Mouse (Mus musculus) MEL (cell line): ENCODE data around the gene Ccl5. TPM values are rescaled to one million over a fixed set of nuclear protein-coding genes. Genes with fewer than 3 reads are reported as not detected.

Experiments used
- DNase-seq: peaks from one replicate; pipeline ENCODE4 v3.0.0; 2011; ENCODE audit warnings: low read depth, low spot score
- H3K27ac ChIP-seq: 2 replicates; pipeline ENCODE4 v1.5.1; 2012; ENCODE audit warnings: low read depth, mild to moderate bottlenecking, control low read depth, low read length, moderate library complexity; ENCODE audit not compliant: control insufficient read depth
- H3K27me3 ChIP-seq, 2 experiments: fragments of 150-350 bp in 1 of 2; sonication (generic) in 1 of 2; 2 replicates each; pipeline ENCODE4 v1.6.1; 2012; ENCODE audit warnings: low read length in 2 of 2, mild to moderate bottlenecking in 2 of 2, improper control_type of control experiment in 1 of 2, moderate library complexity in 1 of 2; ENCODE audit not compliant: insufficient read depth in 2 of 2, control insufficient read depth in 1 of 2
- H3K36me3 ChIP-seq, 2 experiments: 2 replicates each; pipeline ENCODE4 v1.6.1; 2012 to 2014; ENCODE audit warnings: low read length in 2 of 2, improper control_type of control experiment in 1 of 2, inconsistent platforms in 1 of 2, mild to moderate bottlenecking in 1 of 2; ENCODE audit not compliant: insufficient read depth in 2 of 2, control insufficient read depth in 1 of 2
- H3K4me1 ChIP-seq, 2 experiments: fragments of 150-350 bp in 1 of 2; sonication (generic) in 1 of 2; 2 replicates each; pipeline ENCODE4 v1.6.1; 2012; ENCODE audit warnings: low read length in 2 of 2, improper control_type of control experiment in 1 of 2, mild to moderate bottlenecking in 1 of 2; ENCODE audit not compliant: insufficient read depth in 2 of 2, control insufficient read depth in 1 of 2
- H3K4me3 ChIP-seq, 2 experiments: fragments of 150-350 bp in 1 of 2; sonication (generic) in 1 of 2; 2 replicates each; pipeline ENCODE4 v1.5.1; 2012; ENCODE audit warnings: low read depth in 2 of 2, low read length in 2 of 2, mild to moderate bottlenecking in 2 of 2, moderate library complexity in 2 of 2, control low read depth in 1 of 2, improper control_type of control experiment in 1 of 2; ENCODE audit not compliant: control insufficient read depth in 1 of 2, insufficient read depth in 1 of 2
- H3K79me2 ChIP-seq: 2 replicates; pipeline ENCODE4 v1.6.1; 2012; ENCODE audit warnings: mild to moderate bottlenecking, low read length, moderate library complexity; ENCODE audit not compliant: control insufficient read depth, poor library complexity, insufficient read depth
- H3K9ac ChIP-seq: 2 replicates; pipeline ENCODE4 v1.6.1; 2012; ENCODE audit warnings: low read depth, mild to moderate bottlenecking, control low read depth, low read length, moderate library complexity; ENCODE audit not compliant: control insufficient read depth, poor library complexity, severe bottlenecking
- H3K9me3 ChIP-seq: fragments of 150-350 bp; sonication (generic); replicated peaks from 2 replicates; pipeline ENCODE4 v1.6.1; 2012; ENCODE audit warnings: mild to moderate bottlenecking, low read length, improper control_type of control experiment, moderate library complexity; ENCODE audit not compliant: insufficient read depth
- BHLHE40 ChIP-seq: IDR thresholded peaks from 2 replicates; pipeline ENCODE4 v1.6.1; 2012; ENCODE audit warnings: low read depth, mild to moderate bottlenecking, inconsistent platforms, low read length, improper control_type of control experiment, borderline replicate concordance
- CHD2 ChIP-seq: IDR thresholded peaks from 2 replicates; pipeline ENCODE4 v1.6.1; 2011; ENCODE audit warnings: low read length, improper control_type of control experiment
- CTCF ChIP-seq, 3 experiments: IDR thresholded peaks in 2 of 3; conservative IDR thresholded peaks in 1 of 3; 2 replicates each; pipeline ENCODE4 v1.5.1; 2011 to 2012; ENCODE audit warnings: low read length in 3 of 3, low read depth in 2 of 3, mild to moderate bottlenecking in 2 of 3, improper control_type of control experiment in 1 of 3, inconsistent platforms in 1 of 3, mixed read lengths in 1 of 3, moderate library complexity in 1 of 3; ENCODE audit not compliant: control insufficient read depth in 1 of 3, insufficient read depth in 1 of 3, poor library complexity in 1 of 3, severe bottlenecking in 1 of 3
- E2F4 ChIP-seq: IDR thresholded peaks from 2 replicates; pipeline ENCODE4 v1.6.1; 2011; ENCODE audit warnings: low read depth, low read length, improper control_type of control experiment, borderline replicate concordance
- ELF1 ChIP-seq: IDR thresholded peaks from 2 replicates; pipeline ENCODE4 v1.6.1; 2014; ENCODE audit warnings: low read depth, mild to moderate bottlenecking, inconsistent platforms, low read length, improper control_type of control experiment, moderate library complexity
- EP300 ChIP-seq, 2 experiments: IDR thresholded peaks; 2 replicates each; pipeline ENCODE4 v1.6.1; 2011; ENCODE audit warnings: improper control_type of control experiment in 2 of 2, low read length in 2 of 2, low read depth in 1 of 2, mild to moderate bottlenecking in 1 of 2
- ETS1 ChIP-seq: IDR thresholded peaks from 2 replicates; pipeline ENCODE4 v1.6.1; 2012; ENCODE audit warnings: low read depth, mild to moderate bottlenecking, inconsistent platforms, low read length, improper control_type of control experiment, moderate library complexity
- GATA1 ChIP-seq: IDR thresholded peaks from 2 replicates; pipeline ENCODE4 v1.6.1; 2011; ENCODE audit warnings: low read depth, low read length, improper control_type of control experiment
- HCFC1 ChIP-seq: IDR thresholded peaks from 2 replicates; pipeline ENCODE4 v1.6.1; 2012; ENCODE audit warnings: low read depth, mild to moderate bottlenecking, inconsistent platforms, low read length, improper control_type of control experiment, moderate library complexity
- JUND ChIP-seq: IDR thresholded peaks from 2 replicates; pipeline ENCODE4 v1.6.1; 2011; ENCODE audit warnings: low read depth, mild to moderate bottlenecking, improper control_type of control experiment, low read length
- KAT2A ChIP-seq: conservative IDR thresholded peaks from 2 replicates; pipeline ENCODE4 v1.6.1; 2012; ENCODE audit warnings: low read depth, low read length, improper control_type of control experiment, inconsistent platforms
- MAFK ChIP-seq: IDR thresholded peaks from 2 replicates; pipeline ENCODE4 v1.6.1; 2011; ENCODE audit warnings: low read depth, mild to moderate bottlenecking, low read length, improper control_type of control experiment, borderline replicate concordance
- MAX ChIP-seq: IDR thresholded peaks from 2 replicates; pipeline ENCODE4 v1.6.1; 2011; ENCODE audit warnings: low read length, improper control_type of control experiment
- MAZ ChIP-seq: IDR thresholded peaks from 2 replicates; pipeline ENCODE4 v1.6.1; 2012; ENCODE audit warnings: low read depth, mild to moderate bottlenecking, inconsistent platforms, low read length, improper control_type of control experiment
- MYB ChIP-seq: IDR thresholded peaks from 2 replicates; pipeline ENCODE4 v1.6.1; 2011; ENCODE audit warnings: mild to moderate bottlenecking, low read depth, low read length, improper control_type of control experiment
- MYC ChIP-seq: IDR thresholded peaks from 2 replicates; pipeline ENCODE4 v1.6.1; 2011; ENCODE audit warnings: low read depth, mild to moderate bottlenecking, low read length, improper control_type of control experiment, moderate library complexity
- NELFE ChIP-seq: IDR thresholded peaks from 2 replicates; pipeline ENCODE4 v1.6.1; 2011; ENCODE audit warnings: low read depth, low read length, improper control_type of control experiment
- NRF1 ChIP-seq: IDR thresholded peaks from 2 replicates; pipeline ENCODE4 v1.6.1; 2014; ENCODE audit warnings: low read depth, mild to moderate bottlenecking, inconsistent platforms, low read length, improper control_type of control experiment, moderate library complexity; ENCODE audit not compliant: poor library complexity, insufficient read depth, severe bottlenecking
- POLR2A ChIP-seq, 2 experiments: IDR thresholded peaks; 2 replicates each; pipeline ENCODE4 v1.6.1; 2011 to 2012; ENCODE audit warnings: low read length in 2 of 2, mild to moderate bottlenecking in 2 of 2, control low read depth in 1 of 2, improper control_type of control experiment in 1 of 2, low read depth in 1 of 2, moderate library complexity in 1 of 2; ENCODE audit not compliant: control insufficient read depth in 1 of 2, insufficient read depth in 1 of 2, poor library complexity in 1 of 2
- POLR2AphosphoS2 ChIP-seq: IDR thresholded peaks from 2 replicates; pipeline ENCODE4 v1.6.1; 2011; ENCODE audit warnings: low read length, improper control_type of control experiment
- RAD21 ChIP-seq: IDR thresholded peaks from 2 replicates; pipeline ENCODE4 v1.6.1; 2011; ENCODE audit warnings: mild to moderate bottlenecking, low read depth, low read length, improper control_type of control experiment
- RCOR1 ChIP-seq: IDR thresholded peaks from 2 replicates; pipeline ENCODE4 v1.6.1; 2012; ENCODE audit warnings: low read depth, mild to moderate bottlenecking, inconsistent platforms, low read length, improper control_type of control experiment
- SIN3A ChIP-seq: IDR thresholded peaks from 2 replicates; pipeline ENCODE4 v1.6.1; 2012; ENCODE audit warnings: low read length, improper control_type of control experiment, inconsistent platforms
- SMC3 ChIP-seq: IDR thresholded peaks from 2 replicates; pipeline ENCODE4 v1.6.1; 2011; ENCODE audit warnings: low read depth, low read length, improper control_type of control experiment
- TBP ChIP-seq: IDR thresholded peaks from 2 replicates; pipeline ENCODE4 v1.8.0; 2011; ENCODE audit warnings: low read depth, low read length, improper control_type of control experiment
- TCF12 ChIP-seq: IDR thresholded peaks from 2 replicates; pipeline ENCODE4 v1.6.1; 2014; ENCODE audit warnings: low read depth, mild to moderate bottlenecking, inconsistent platforms, low read length, improper control_type of control experiment, moderate library complexity
- UBTF ChIP-seq: IDR thresholded peaks from 2 replicates; pipeline ENCODE4 v1.6.1; 2012; ENCODE audit warnings: low read depth, mild to moderate bottlenecking, inconsistent platforms, low read length, improper control_type of control experiment, moderate library complexity, borderline replicate concordance; ENCODE audit not compliant: insufficient read depth
- USF1 ChIP-seq: IDR thresholded peaks from 2 replicates; pipeline ENCODE4 v1.6.1; 2014; ENCODE audit warnings: low read depth, mild to moderate bottlenecking, inconsistent platforms, low read length, improper control_type of control experiment, moderate library complexity
- ZC3H11A ChIP-seq: IDR thresholded peaks from 2 replicates; pipeline ENCODE4 v1.6.1; 2012; ENCODE audit warnings: low read depth, mild to moderate bottlenecking, inconsistent platforms, low read length, improper control_type of control experiment
- ZKSCAN1 ChIP-seq: IDR thresholded peaks from 2 replicates; pipeline ENCODE4 v1.6.1; 2012; ENCODE audit warnings: low read depth, mild to moderate bottlenecking, inconsistent platforms, low read length, improper control_type of control experiment, moderate library complexity
- ZMIZ1 ChIP-seq: IDR thresholded peaks from 2 replicates; pipeline ENCODE4 v1.6.1; 2012; ENCODE audit warnings: low read depth, mild to moderate bottlenecking, inconsistent platforms, low read length, improper control_type of control experiment, moderate library complexity
- polyA plus RNA-seq, 2 experiments: library from polyadenylated mRNA; stranded (reverse) in 1 of 2; unstranded in 1 of 2; fragments of >175 nt in 1 of 2; fragments of >200 nt in 1 of 2; gene quantifications; 2 replicates each; pipeline versions ENCODE4 v1.2.1 to v1.2.4; 2012; ENCODE audit warnings: low replicate concordance in 2 of 2, low read depth in 1 of 2; ENCODE audit not compliant: insufficient read length in 2 of 2, insufficient read depth in 1 of 2, missing spikeins in 1 of 2
- total RNA-seq: library from RNA; depleted of rRNA; stranded (reverse); fragments of 300-350 nt; gene quantifications from 2 replicates; pipeline ENCODE4 v1.2.3, GENCODE M21; 2012

Ccl5 gene
- total and polyA plus RNA-seq, 3 experiments, result 0.56 TPM; not detected in 2

- DNase-seq, result peak; percentile 98
- Histone ChIP-seq H3K27me3 (no peaks in the 10 kb centered on the region), H3K4me1 (peaks cover 50 to 51% of the 10 kb centered on the region in 2 experiments), H3K9me3 (no peaks in the 10 kb centered on the region), H3K4me3 (peak overlapping the region; percentile 19 to 52; a peak in 3 of 4 replicates), H3K36me3 (peaks cover 0 to 69% of the 10 kb centered on the region in 2 experiments; a peak in 2 of 4 replicates), H3K9ac (peak overlapping the region; percentile 54), H3K79me2 (no peaks in the 10 kb centered on the region), H3K27ac (peak overlapping the region; percentile 92)
- TF ChIP-seq TBP (peak; percentile 85; the same call in 1 of the 2 replicates), EP300 (IDR thresholded peaks at IDR 0.05; ENCODE audit: low read depth in 1 of 2, low read length in 2 of 2) (peak; percentile 94 to 99), ZMIZ1 (peak; percentile 73; the same call in 1 of the 2 replicates), ETS1 (peak; percentile 93), MYC (peak; percentile 41), MAX (peak; percentile 66), NRF1 (0 out of 2 replicates have a peak, but pooled peaks have one; percentile 18), JUND (peak; percentile 49; the same call in 1 of the 2 replicates), NELFE (peak; percentile 44), CTCF (IDR thresholded peaks at IDR 0.05 in 2 of 3, conservative IDR thresholded peaks at IDR 0.05 in 1 of 3; ENCODE audit: control insufficient read depth in 1 of 3, insufficient read depth in 1 of 3, low read depth in 2 of 3, low read length in 3 of 3, poor library complexity in 1 of 3, severe bottlenecking in 1 of 3) (no peak; a peak in 1 of 6 replicates), ELF1 (peak; percentile 36; the same call in 1 of the 2 replicates), MYB (peak; percentile 68), POLR2AphosphoS2 (no peak), ZKSCAN1 (0 out of 2 replicates have a peak, but pooled peaks have one; percentile 28), MAFK (peak; percentile 78; the same call in 1 of the 2 replicates), UBTF (no peak), GATA1 (peak; percentile 80), RCOR1 (peak; percentile 93), BHLHE40 (peak; percentile 55; the same call in 1 of the 2 replicates), MAZ (peak; percentile 89), TCF12 (peak; percentile 81), E2F4 (no peak), USF1 (no peak), KAT2A (peak; percentile 6; the same call in 1 of the 2 replicates), HCFC1 (peak; percentile 60), ZC3H11A (no peak), SMC3 (peak; percentile 13; the same call in 1 of the 2 replicates), CHD2 (peak; percentile 29), SIN3A (peak; percentile 89), POLR2A (IDR thresholded peaks at IDR 0.05; ENCODE audit: control insufficient read depth in 1 of 2, insufficient read depth in 1 of 2, low read depth in 1 of 2, low read length in 2 of 2, poor library complexity in 1 of 2) (no peak; a peak in 1 of 4 replicates), RAD21 (no peak)
Observed at GRCm38 (mm10) chr11:83572223-83572622, 41.9 kb upstream of the Ccl5 start.
